1 mouse cellular context compared by ENCODE assay signal in the genomic region with DNA sequence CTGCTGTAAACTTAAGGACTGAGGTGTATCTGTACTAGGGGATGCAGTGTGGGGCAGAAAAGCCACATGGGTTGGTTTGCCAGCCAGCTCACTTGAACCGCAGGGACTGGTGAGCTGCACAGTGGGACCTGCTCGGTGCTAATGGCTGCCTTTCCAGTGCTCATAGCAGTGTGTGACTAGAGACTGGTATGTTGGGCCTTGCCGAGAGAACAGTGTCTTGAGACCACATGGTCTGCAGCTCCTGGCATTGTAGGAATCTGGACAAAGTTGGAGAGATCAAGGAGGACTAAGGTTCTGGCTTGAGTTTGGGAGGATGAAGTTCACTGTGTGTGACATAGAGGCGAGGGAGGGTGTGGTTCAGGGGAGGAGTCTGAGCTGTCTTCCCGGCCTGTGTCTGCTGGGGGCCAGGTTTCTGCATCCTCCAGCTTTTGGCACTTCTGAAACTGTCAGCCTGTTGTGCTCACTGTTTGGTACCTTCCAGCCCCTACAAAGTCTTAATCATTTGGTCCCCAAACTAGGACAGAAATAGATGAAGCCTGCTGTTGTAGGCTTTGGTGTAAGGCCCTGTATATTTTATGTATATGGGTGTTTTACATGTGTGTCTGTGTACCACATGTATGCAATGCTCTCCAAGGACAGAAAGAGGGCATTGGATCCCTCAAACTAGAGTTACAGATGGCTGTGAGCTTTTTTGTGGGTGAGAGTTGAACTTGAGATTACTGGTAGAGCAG.
TF ChIP-seq lines count a peak whose summit lies in the region.

No protein-coding gene starts in this region.

TF ChIP-seq in ES-E14, 5 proteins besides CTCF, POLR2A, EP300 and RAD21:
- TF ChIP-seq ZC3H11A (IDR thresholded peaks at IDR 0.05; ENCODE audit: borderline replicate concordance, low read depth, low read length) (no peak), ZNF384 (IDR thresholded peaks at IDR 0.05; ENCODE audit: low read depth, low read length) (no peak), HCFC1 (IDR thresholded peaks at IDR 0.05; ENCODE audit: borderline replicate concordance, insufficient read depth, low read length) (no peak), MAFK (IDR thresholded peaks at IDR 0.05; ENCODE audit: insufficient read depth, low read depth, low read length) (no peak), CHD2 (IDR thresholded peaks at IDR 0.05; ENCODE audit: low read depth, low read length) (no peak)
